In genomic region chr11:33199906-33200763, GRCm38 (mm10) we compare ENCODE assay signal across 9 mouse cellular contexts. TPM values are rescaled to one million over a fixed set of nuclear protein-coding genes. Genes with fewer than 3 reads are reported as not detected.
DNase-seq lines count a peak whose midpoint lies in the region; ATAC-seq and TF ChIP-seq lines count a peak whose summit lies in the region.
"Had no signal": no experiment of that assay in that cellular context is flagged by ENCODE, and none has a peak within 500 bp of the region (broad histone marks: within the 10 kb centered on the region; RNA-seq: fewer than 3 reads in every experiment).

No protein-coding gene starts in this region.

- H3K9ac ChIP-seq in lung, postnatal 0 days (replicated peaks; ENCODE audit: low read depth), result no peak overlapping the region
- peak overlapping the region; percentile 56 for H3K9ac ChIP-seq in hindbrain, embryonic 14.5 days
- H3K9ac ChIP-seq in liver, postnatal 0 days (replicated peaks), result no peak overlapping the region

- no peaks in the 10 kb centered on the region for H3K36me3 ChIP-seq in lung, postnatal 0 days (ENCODE audit: insufficient read depth, low read length)
- H3K36me3 ChIP-seq in hindbrain, embryonic 14.5 days (replicated peaks; ENCODE audit: control insufficient read depth, insufficient read depth), result no peaks in the 10 kb centered on the region
- H3K36me3 ChIP-seq in liver, postnatal 0 days (replicated peaks; ENCODE audit: insufficient read depth, low read length), result no peaks in the 10 kb centered on the region

- H3K4me2 ChIP-seq in lung, postnatal 0 days (replicated peaks; ENCODE audit: low read depth, low read length), result peak overlapping the region; percentile 48
- H3K4me2 ChIP-seq in hindbrain, embryonic 14.5 days (replicated peaks), result peak overlapping the region; percentile 45
- H3K4me2 ChIP-seq in liver, postnatal 0 days (ENCODE audit: low read depth, low read length), result peak overlapping the region; percentile 7; the same call in 1 of the 2 replicates

- H3K27ac ChIP-seq in lung, postnatal 0 days (ENCODE audit: low read length), result no peak overlapping the region
- H3K27ac ChIP-seq in hindbrain, embryonic 14.5 days, result peak overlapping the region; percentile 81
- no peak overlapping the region for H3K27ac ChIP-seq in liver, postnatal 0 days (ENCODE audit: low read depth)

- peak overlapping the region; percentile 25 for H3K4me3 ChIP-seq in lung, postnatal 0 days (ENCODE audit: low read depth, low read length)
- peak overlapping the region; percentile 39 for H3K4me3 ChIP-seq in hindbrain, embryonic 14.5 days (replicated peaks; ENCODE audit: low read length)
- H3K4me3 ChIP-seq in liver, postnatal 0 days (ENCODE audit: low read depth, low read length), result peak overlapping the region; percentile 33

- no peak for TF ChIP-seq CTCF in lung, postnatal 0 days (IDR thresholded peaks at IDR 0.05)
- TF ChIP-seq CTCF in liver, postnatal 0 days (IDR thresholded peaks at IDR 0.05; ENCODE audit: low read depth), result no peak

- no peak for ATAC-seq in lung, postnatal 0 days
- ATAC-seq in hindbrain, embryonic 14.5 days (ENCODE audit: low FRiP score), result no peak
- ATAC-seq in liver, postnatal 0 days, result no peak

- H3K27me3 ChIP-seq in lung, postnatal 0 days (replicated peaks; ENCODE audit: insufficient read depth, low read length), result peaks cover 90% of the 10 kb centered on the region
- peaks cover 83% of the 10 kb centered on the region for H3K27me3 ChIP-seq in hindbrain, embryonic 14.5 days (ENCODE audit: control insufficient read depth, insufficient read depth, low read length)
- peaks cover 100% of the 10 kb centered on the region for H3K27me3 ChIP-seq in liver, postnatal 0 days (ENCODE audit: insufficient read depth, low read length)

- WGBS in lung, postnatal 0 days, result 2% methylated on average over 45 of the region's 45 CpGs
- under 1% methylated on average over 45 of the region's 45 CpGs for WGBS in hindbrain, embryonic 14.5 days
- 2% methylated on average over 45 of the region's 45 CpGs for WGBS in liver, postnatal 0 days (ENCODE audit: insufficient replicate concordance)

- TF ChIP-seq EP300 in lung, postnatal 0 days (IDR thresholded peaks at IDR 0.05), result no peak
- no peak for TF ChIP-seq EP300 in liver, postnatal 0 days (IDR thresholded peaks at IDR 0.05; ENCODE audit: low read depth)

- H3K4me1 ChIP-seq in lung, postnatal 0 days (ENCODE audit: insufficient read depth, low read depth, low read length), result peaks cover 16% of the 10 kb centered on the region
- 0 out of 2 replicates have a peak, but pooled peaks cover 3% of the 10 kb centered on the region for H3K4me1 ChIP-seq in hindbrain, embryonic 14.5 days (replicated peaks; ENCODE audit: control insufficient read depth, insufficient read depth, low read length)
- peaks cover 10% of the 10 kb centered on the region for H3K4me1 ChIP-seq in liver, postnatal 0 days (ENCODE audit: insufficient read depth)

- H3K9me3 ChIP-seq in lung, postnatal 0 days (ENCODE audit: low read length), result no peaks in the 10 kb centered on the region
- H3K9me3 ChIP-seq in hindbrain, embryonic 14.5 days (ENCODE audit: control insufficient read depth, low read length), result peaks cover 12% of the 10 kb centered on the region; the same call in 1 of the 2 replicates
- no peaks in the 10 kb centered on the region for H3K9me3 ChIP-seq in liver, postnatal 0 days (ENCODE audit: low read length)

- no peak for DNase-seq in lung, postnatal 0 days (ENCODE audit: low spot score)
- no peak for DNase-seq in lung, postnatal 14 days
- peak; percentile 67 for DNase-seq in embryo, embryonic 9.5 days (ENCODE audit: extremely low spot score)
- no peak for DNase-seq in hindbrain, embryonic 14.5 days (ENCODE audit: low spot score)
- DNase-seq in liver, postnatal 0 days, result no peak
- no peak for DNase-seq in adipocyte (ENCODE audit: low spot score)
- no peak for DNase-seq in spleen, adult 18-20 months
- DNase-seq in lung, postnatal 36 days, result no peak

RNA-seq across cellular contexts. Expression of gene Tlx3, which starts 3.3 kb away (rescaled TPM):
- polyA plus RNA-seq in lung, postnatal 0 days (2015; fragmentation: Nextera tagmentation; extraction: Ambion mirVana), result not detected in 2 replicates
- 21.2 and 23.0 TPM in 2 replicates for polyA plus RNA-seq in hindbrain, embryonic 14.5 days (2014; fragmentation: Nextera tagmentation; extraction: Ambion mirVana)
- polyA plus RNA-seq in liver, postnatal 0 days (2015; fragmentation: Nextera tagmentation; extraction: Ambion mirVana), result not detected in 2 replicates
- polyA plus RNA-seq: large intestine, adult 2 months had no signal

RNA-seq across cellular contexts. Expression of gene Npm1, which starts 37.1 kb away (rescaled TPM):
- polyA plus RNA-seq in lung, postnatal 0 days (2015; fragmentation: Nextera tagmentation; extraction: Ambion mirVana), result 277 and 284 TPM in 2 replicates
- 418 and 450 TPM in 2 replicates for polyA plus RNA-seq in hindbrain, embryonic 14.5 days (2014; fragmentation: Nextera tagmentation; extraction: Ambion mirVana)
- 321 TPM in 2 replicates for polyA plus RNA-seq in liver, postnatal 0 days (2015; fragmentation: Nextera tagmentation; extraction: Ambion mirVana)

RNA-seq across cellular contexts. Expression of gene Fgf18, which starts 52.9 kb away (rescaled TPM):
- polyA plus RNA-seq in lung, postnatal 0 days (2015; fragmentation: Nextera tagmentation; extraction: Ambion mirVana), result 19.5 and 20.6 TPM in 2 replicates
- 9.0 and 10.1 TPM in 2 replicates for polyA plus RNA-seq in hindbrain, embryonic 14.5 days (2014; fragmentation: Nextera tagmentation; extraction: Ambion mirVana)
- 0.11 and 0.13 TPM in 2 replicates for polyA plus RNA-seq in liver, postnatal 0 days (2015; fragmentation: Nextera tagmentation; extraction: Ambion mirVana)

Comparison
In these comparisons a context has a peak if more than half of its experiments do, and no peak if none do; other contexts are left out.
1. RNA of gene Tlx3, which starts 3.3 kb away (polyA plus RNA-seq): 21.2 to 23.0 TPM in hindbrain, embryonic 14.5 days; not detected in lung, postnatal 0 days and not detected in liver, postnatal 0 days; every median in the first group is over 10 times any median in the second.
2. Peak in every context shown above with its lines, with median percentiles within 50 percentile points of each other: H3K4me2 ChIP-seq and H3K4me3 ChIP-seq.